Mouse (Mus musculus): ENCODE data around the gene Ust. TPM values are rescaled to one million over a fixed set of nuclear protein-coding genes. Genes with fewer than 3 reads are reported as not detected.

Gene Ust
- polyA plus RNA-seq, 1 experiment = 32.9 TPM

- Histone ChIP-seq H3K4me3 (replicated peaks; ENCODE audit: insufficient read depth, low read depth, low read length) (no peak overlapping the region), H3K27ac (ENCODE audit: insufficient read depth, low read length) (no peak overlapping the region), H3K4me1 (ENCODE audit: control insufficient read depth, insufficient read depth, low read length) (no peaks in the 10 kb centered on the region), H3K27me3 (ENCODE audit: control insufficient read depth, insufficient read depth, low read length) (no peaks in the 10 kb centered on the region)
- no peak for DNase-seq
- TF ChIP-seq CTCF (IDR thresholded peaks at IDR 0.05; ENCODE audit: borderline replicate concordance, insufficient read depth, low read depth, low read length) (no peak), POLR2A (IDR thresholded peaks at IDR 0.05; ENCODE audit: borderline replicate concordance, insufficient read depth, low read length) (no peak)
- 84% methylated on average over 4 of the region's 4 CpGs for WGBS
These were observed 12.0 kb upstream of the Ust start for GRCm38 (mm10) chr10:8530505-8531051.

- Histone ChIP-seq H3K27ac (ENCODE audit: insufficient read depth, low read length) (no peak overlapping the region), H3K4me3 (replicated peaks; ENCODE audit: insufficient read depth, low read depth, low read length) (no peak overlapping the region), H3K4me1 (ENCODE audit: control insufficient read depth, insufficient read depth, low read length) (no peaks in the 10 kb centered on the region), H3K27me3 (ENCODE audit: control insufficient read depth, insufficient read depth, low read length) (no peaks in the 10 kb centered on the region)
- TF ChIP-seq CTCF (IDR thresholded peaks at IDR 0.05; ENCODE audit: borderline replicate concordance, insufficient read depth, low read depth, low read length) = peak; percentile 15; the same call in 1 of the 2 replicates
- no peak for TF ChIP-seq POLR2A (IDR thresholded peaks at IDR 0.05; ENCODE audit: borderline replicate concordance, insufficient read depth, low read length)
- 50% methylated on average over 7 of the region's 7 CpGs for WGBS
- no peak for DNase-seq
These were observed 10.5 kb upstream of the Ust start for GRCm38 (mm10) chr10:8529173-8529572.

DNA sequence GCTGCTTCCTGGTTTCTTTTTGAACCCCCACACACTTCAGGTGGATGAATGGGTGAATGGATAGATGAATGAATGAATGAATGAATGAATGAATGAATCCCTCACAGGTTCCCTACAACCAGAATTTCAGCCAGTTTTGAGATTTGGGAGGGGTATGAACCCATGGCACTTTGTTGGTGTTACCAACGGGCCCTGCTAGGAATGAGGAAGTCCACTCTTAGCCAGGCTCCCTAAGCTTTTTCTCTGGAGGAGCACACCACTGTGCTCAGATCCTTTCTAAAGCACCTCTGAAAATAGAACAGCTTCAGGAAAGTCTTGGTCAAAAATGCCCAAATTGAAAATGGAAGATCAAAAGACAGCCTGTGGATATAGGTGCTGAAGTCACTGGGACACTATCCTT lies 6.7 kb upstream of the Ust start:
- Histone ChIP-seq H3K4me3 (replicated peaks; ENCODE audit: insufficient read depth, low read depth, low read length) (no peak overlapping the region), H3K27ac (ENCODE audit: insufficient read depth, low read length) (no peak overlapping the region), H3K27me3 (ENCODE audit: control insufficient read depth, insufficient read depth, low read length) (no peaks in the 10 kb centered on the region), H3K4me1 (ENCODE audit: control insufficient read depth, insufficient read depth, low read length) (no peaks in the 10 kb centered on the region)
- TF ChIP-seq CTCF (IDR thresholded peaks at IDR 0.05; ENCODE audit: borderline replicate concordance, insufficient read depth, low read depth, low read length) (no peak), POLR2A (IDR thresholded peaks at IDR 0.05; ENCODE audit: borderline replicate concordance, insufficient read depth, low read length) (no peak)
- DNase-seq = no peak
- 92% methylated on average over 1 of the region's 1 CpGs for WGBS

- peak in 1 of 2 experiments; percentile 30 for DNase-seq
- Histone ChIP-seq H3K27me3 (ENCODE audit: control insufficient read depth, insufficient read depth, low read length) (no peaks in the 10 kb centered on the region), H3K27ac (ENCODE audit: insufficient read depth, low read length) (no peak overlapping the region), H3K4me1 (ENCODE audit: control insufficient read depth, insufficient read depth, low read length) (no peaks in the 10 kb centered on the region; the same call in 1 of the 2 replicates), H3K4me3 (replicated peaks; ENCODE audit: insufficient read depth, low read depth, low read length) (no peak overlapping the region)
- WGBS = 55% methylated on average over 6 of the region's 6 CpGs
- no peak for TF ChIP-seq POLR2A (IDR thresholded peaks at IDR 0.05; ENCODE audit: borderline replicate concordance, insufficient read depth, low read length)
- no peak for TF ChIP-seq CTCF (IDR thresholded peaks at IDR 0.05; ENCODE audit: borderline replicate concordance, insufficient read depth, low read depth, low read length)
These were observed 2.9 kb upstream of the Ust start for GRCm38 (mm10) chr10:8521536-8521935.

- no peak overlapping the region for H3K4me3 ChIP-seq (replicated peaks; ENCODE audit: insufficient read depth, low read depth, low read length)
- DNase-seq = no peak
- TF ChIP-seq CTCF (IDR thresholded peaks at IDR 0.05; ENCODE audit: borderline replicate concordance, insufficient read depth, low read depth, low read length) (no peak), POLR2A (IDR thresholded peaks at IDR 0.05; ENCODE audit: borderline replicate concordance, insufficient read depth, low read length) (no peak)
- H3K27me3 ChIP-seq (ENCODE audit: control insufficient read depth, insufficient read depth, low read length) = no peaks in the 10 kb centered on the region
- 96% methylated on average over 7 of the region's 7 CpGs for WGBS
- no peak overlapping the region for H3K27ac ChIP-seq (ENCODE audit: insufficient read depth, low read length)
- no peaks in the 10 kb centered on the region; the same call in 1 of the 2 replicates for H3K4me1 ChIP-seq (ENCODE audit: control insufficient read depth, insufficient read depth, low read length)
These were observed 2.3 kb upstream of the Ust start for GRCm38 (mm10) chr10:8520766-8521395.

DNA sequence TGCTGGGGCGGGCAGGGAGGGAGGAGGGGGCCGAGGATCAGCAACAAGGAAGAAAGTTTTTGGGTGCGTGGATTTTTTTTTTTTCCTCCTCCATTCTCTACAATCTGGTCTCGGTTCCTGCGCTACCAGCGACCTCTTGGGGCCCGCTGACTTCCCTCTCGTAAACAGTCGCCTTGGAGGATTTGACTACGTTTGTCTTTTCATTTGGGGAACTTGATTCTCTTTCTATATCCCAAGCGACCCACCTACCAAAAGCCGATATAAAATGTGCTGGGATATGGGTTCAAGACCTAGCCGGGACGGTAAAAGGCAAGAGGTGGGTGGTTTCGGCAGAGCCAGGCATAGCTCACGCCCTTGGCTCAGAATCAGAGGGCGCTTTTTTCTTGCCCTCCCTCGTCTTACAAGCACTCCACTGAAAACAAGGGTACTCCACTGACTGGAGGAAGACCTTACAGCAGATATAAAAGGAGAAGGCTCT lies 428 bp upstream of the Ust start:
- WGBS = under 1% methylated on average over 18 of the region's 18 CpGs
- no peaks in the 10 kb centered on the region; the same call in 1 of the 2 replicates for H3K4me1 ChIP-seq (ENCODE audit: control insufficient read depth, insufficient read depth, low read length)
- peak overlapping the region; percentile 96 for H3K4me3 ChIP-seq (replicated peaks; ENCODE audit: insufficient read depth, low read depth, low read length)
- no peaks in the 10 kb centered on the region for H3K27me3 ChIP-seq (ENCODE audit: control insufficient read depth, insufficient read depth, low read length)
- peak in 1 of 2 experiments; percentile 70 for DNase-seq
- H3K27ac ChIP-seq (ENCODE audit: insufficient read depth, low read length) = peak overlapping the region; percentile 53; the same call in 1 of the 2 replicates
- peak; percentile 37; the same call in 1 of the 2 replicates for TF ChIP-seq CTCF (IDR thresholded peaks at IDR 0.05; ENCODE audit: borderline replicate concordance, insufficient read depth, low read depth, low read length)
- TF ChIP-seq POLR2A (IDR thresholded peaks at IDR 0.05; ENCODE audit: borderline replicate concordance, insufficient read depth, low read length) = no peak

GRCm38 (mm10) chr10:8517591-8518140 lies 959 bp downstream of the Ust start:
- no peaks in the 10 kb centered on the region; the same call in 1 of the 2 replicates for H3K4me1 ChIP-seq (ENCODE audit: control insufficient read depth, insufficient read depth, low read length)
- peak; percentile 81 to 83 for DNase-seq
- H3K4me3 ChIP-seq (replicated peaks; ENCODE audit: insufficient read depth, low read depth, low read length) = peak overlapping the region; percentile 96
- TF ChIP-seq POLR2A (IDR thresholded peaks at IDR 0.05; ENCODE audit: borderline replicate concordance, insufficient read depth, low read length) = 0 out of 2 replicates have a peak, but pooled peaks have one; percentile 4
- TF ChIP-seq CTCF (IDR thresholded peaks at IDR 0.05; ENCODE audit: borderline replicate concordance, insufficient read depth, low read depth, low read length) = no peak
- WGBS = under 1% methylated on average over 26 of the region's 26 CpGs
- peak overlapping the region; percentile 81 for H3K27ac ChIP-seq (ENCODE audit: insufficient read depth, low read length)
- H3K27me3 ChIP-seq (ENCODE audit: control insufficient read depth, insufficient read depth, low read length) = no peaks in the 10 kb centered on the region

Measured in cerebellum, adult 2 months (tissue).